Mouse (Mus musculus): ENCODE data around the gene Prlr.

DNA sequence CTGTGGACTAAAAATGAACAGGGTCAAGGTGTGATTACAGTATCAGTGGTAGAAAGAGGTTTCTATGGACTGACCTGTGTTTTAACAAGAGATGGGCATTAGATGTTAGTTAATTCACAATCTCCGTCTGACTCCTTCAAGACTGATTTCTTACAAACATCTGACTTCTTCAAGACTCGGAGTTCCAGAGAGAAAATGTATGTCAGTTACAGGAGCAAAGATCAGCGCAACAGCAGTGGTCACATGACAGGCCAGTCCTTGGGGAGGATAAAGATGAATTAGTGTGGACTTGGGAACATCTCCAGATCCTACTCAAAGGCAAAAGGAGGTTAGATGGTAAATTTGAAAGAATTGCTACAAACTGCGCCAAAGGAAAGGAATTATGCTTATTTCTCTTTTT lies 39.2 kb downstream of the Prlr start:
- TF ChIP-seq POLR2A (IDR thresholded peaks at IDR 0.05; ENCODE audit: low read depth, low read length): no peak
- no peak for TF ChIP-seq CTCF (IDR thresholded peaks at IDR 0.05; ENCODE audit: extremely low read depth, insufficient read depth, insufficient read length, insufficient replicate concordance)

Measured in spleen, adult 2 months (tissue).